Mouse (Mus musculus): ENCODE results near the gene Mucl1. TPM values are rescaled to one million over a fixed set of nuclear protein-coding genes. Genes with fewer than 3 reads are reported as not detected.
"Not testable (repeated sequence)": the region's sequence is repeated elsewhere in the genome, so short reads cannot be mapped to it uniquely, and the experiment has no call there.

Mucl1 gene
- not detected in 2 replicates for polyA plus RNA-seq (2015; fragmentation: Nextera tagmentation; extraction: Ambion mirVana)

DNA sequence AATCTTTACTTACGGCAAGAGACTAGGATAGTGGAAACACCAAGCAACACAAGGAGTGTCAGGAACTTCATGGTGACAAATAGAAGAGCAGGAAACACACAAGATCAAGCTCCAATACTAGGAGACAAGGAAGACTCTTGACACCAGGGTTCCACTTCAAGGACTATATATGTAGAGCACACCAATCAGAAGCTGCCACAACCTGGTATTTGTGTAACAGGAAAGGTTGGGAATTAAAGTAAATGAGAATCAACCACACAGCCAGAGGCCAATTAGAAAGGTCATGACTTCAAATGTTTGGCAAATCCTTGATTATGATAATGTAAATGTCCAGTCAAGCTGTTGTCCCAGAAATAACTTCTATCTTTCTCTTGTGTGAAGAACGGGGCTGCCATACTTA, at the start of gene Mucl1:
Gene Mucl1, minus strand, starts transcription at position 101 of the 400 bp plus-strand sequence.
- no peaks in the 10 kb centered on the region for H3K27me3 ChIP-seq
- 91% methylated on average over 2 of the region's 2 CpGs for WGBS
- H3K4me1 ChIP-seq: no peaks in the 10 kb centered on the region
- no peak within 1 kb of the TSS for H3K9ac ChIP-seq
- no peak within 1 kb of the TSS for H3K4me2 ChIP-seq
- no peak for ATAC-seq
- no peak within 1 kb of the TSS for H3K27ac ChIP-seq
- no peak within 1 kb of the TSS for H3K4me3 ChIP-seq
- no peaks in the 10 kb centered on the region for H3K36me3 ChIP-seq (ENCODE audit: poor library complexity, severe bottlenecking)
- H3K9me3 ChIP-seq (replicated peaks): no peaks in the 10 kb centered on the region

- H3K4me1 ChIP-seq, ATAC-seq: not testable (repeated sequence)
Observed at GRCm38 (mm10) chr15:103766836-103767235, 11.6 kb upstream of the Mucl1 start.

GRCm38 (mm10) chr15:103716861-103717260, 38.4 kb downstream of the Mucl1 start:
- H3K27me3 ChIP-seq; H3K9me3 ChIP-seq (replicated peaks); H3K27ac ChIP-seq; H3K4me1 ChIP-seq; ATAC-seq; H3K4me2 ChIP-seq; H3K4me3 ChIP-seq; H3K36me3 ChIP-seq (ENCODE audit: poor library complexity, severe bottlenecking); H3K9ac ChIP-seq: not testable (repeated sequence)
- 84% methylated on average over 5 of the region's 5 CpGs for WGBS

More at GRCm38 (mm10) chr15:103766836-103767235, 11.6 kb upstream of the Mucl1 start:
- 12% methylated on average over 5 of the region's 5 CpGs for WGBS
- not testable (repeated sequence) for H3K9ac ChIP-seq; H3K9me3 ChIP-seq (replicated peaks); H3K36me3 ChIP-seq (ENCODE audit: poor library complexity, severe bottlenecking); H3K27me3 ChIP-seq; H3K4me3 ChIP-seq; H3K4me2 ChIP-seq; H3K27ac ChIP-seq

Other genes starting within 250 kb of the Mucl1 start
- gene Ppp1r1a, start 217.5 kb downstream of the Mucl1 start, polyA plus RNA-seq (2015; fragmentation: Nextera tagmentation; extraction: Ambion mirVana): 82.3 and 85.8 TPM in 2 replicates
- gene Glycam1, start 190.4 kb downstream of the Mucl1 start, polyA plus RNA-seq (2015; fragmentation: Nextera tagmentation; extraction: Ambion mirVana): not detected in 2 replicates
- gene Mucl2, start 143.8 kb upstream of the Mucl1 start, polyA plus RNA-seq (2015; fragmentation: Nextera tagmentation; extraction: Ambion mirVana): not detected in 2 replicates